Mouse (Mus musculus) midbrain, postnatal 0 days (tissue): ENCODE results near the gene Hectd2. TPM values are rescaled to one million over a fixed set of nuclear protein-coding genes. Genes with fewer than 3 reads are reported as not detected.

Experiments used
- ATAC-seq: fragments of 200-750 bp; cut with Nextera tagmentation; 2 replicates; pipeline ENCODE4 v1.8.0; 2017; ENCODE audit warnings: moderate number of reproducible peaks, mild to moderate bottlenecking, moderate TSS enrichment, moderate library complexity; ENCODE audit not compliant: low FRiP score
- DNase-seq: peaks from one replicate; pipeline ENCODE4 v3.0.0-alpha.2; 2015; ENCODE audit warnings: low spot score
- H3K27ac ChIP-seq: fragments of 300-500 bp; sonication (generic); 2 replicates; pipeline ENCODE4 v1.5.1; 2014; ENCODE audit warnings: low read depth, mild to moderate bottlenecking, low read length, mixed read lengths
- H3K27me3 ChIP-seq: fragments of 300-500 bp; sonication (generic); 2 replicates; pipeline ENCODE4 v1.6.1; 2014; ENCODE audit warnings: low read length, control low read depth, mixed read lengths; ENCODE audit not compliant: insufficient read depth
- H3K36me3 ChIP-seq: fragments of 300-500 bp; sonication (generic); 2 replicates; pipeline ENCODE4 v1.6.1; 2014; ENCODE audit warnings: low read length, control low read depth, mixed read lengths; ENCODE audit not compliant: insufficient read depth
- H3K4me1 ChIP-seq: fragments of 300-500 bp; sonication (generic); 2 replicates; pipeline ENCODE4 v1.6.1; 2014; ENCODE audit warnings: mild to moderate bottlenecking, control low read depth, antibody characterized with exemption, low read length, mixed read lengths; ENCODE audit not compliant: insufficient read depth
- H3K4me2 ChIP-seq: fragments of 300-500 bp; sonication (generic); 2 replicates; pipeline ENCODE4 v1.6.1; 2014; ENCODE audit warnings: low read depth, mild to moderate bottlenecking, low read length, mixed read lengths; ENCODE audit not compliant: poor library complexity, severe bottlenecking
- H3K4me3 ChIP-seq: fragments of 300-500 bp; sonication (generic); 2 replicates; pipeline ENCODE4 v1.5.1; 2014; ENCODE audit warnings: low read depth, mild to moderate bottlenecking, low read length, moderate library complexity
- H3K9ac ChIP-seq: fragments of 300-500 bp; sonication (generic); replicated peaks from 2 replicates; pipeline ENCODE4 v1.6.1; 2014; ENCODE audit warnings: mild to moderate bottlenecking, low read length, moderate library complexity, mixed read lengths; ENCODE audit not compliant: poor library complexity, severe bottlenecking
- H3K9me3 ChIP-seq: fragments of 300-500 bp; sonication (generic); 2 replicates; pipeline ENCODE4 v1.6.1; 2016; ENCODE audit warnings: low read length, control low read depth
- CTCF ChIP-seq: IDR thresholded peaks from 2 replicates; pipeline ENCODE4 v1.5.1; 2016; ENCODE audit warnings: antibody characterized with exemption, mild to moderate bottlenecking
- WGBS: fragments of 180-500 bp; shearing (Covaris S2); extraction: QIAGEN DNeasy Blood & Tissue Kit; methylation state at CpG from one replicate; pipeline ENCODE4 v1.1.7; 2014; 5-methylcytosine and 5-hydroxymethylcytosine counted together
- polyA plus RNA-seq: library from polyadenylated mRNA; unstranded; fragments of >200 nt; fragmentation: Nextera tagmentation; extraction: Ambion mirVana; gene quantifications from 2 replicates; pipeline ENCODE4 v1.2.1, GENCODE M21; 2015
- total RNA-seq: library from RNA; depleted of rRNA; stranded (reverse); fragments of >200 nt; gene quantifications from 2 replicates; pipeline ENCODE4 v1.2.3, GENCODE M21; 2014

Gene Hectd2
- total and polyA plus RNA-seq, 2 experiments from 2014 or later = 8.1 to 31.7 TPM

- WGBS = 35% methylated on average over 11 of the region's 11 CpGs
- H3K9me3 ChIP-seq = no peaks in the 10 kb centered on the region
- H3K36me3 ChIP-seq = 0 out of 2 replicates have a peak, but pooled peaks cover 3% of the 10 kb centered on the region
- H3K4me1 ChIP-seq = no peaks in the 10 kb centered on the region
- no peak overlapping the region for H3K27ac ChIP-seq
- no peaks in the 10 kb centered on the region for H3K27me3 ChIP-seq
- H3K9ac ChIP-seq = no peak overlapping the region
- TF ChIP-seq CTCF = no peak
- no peak overlapping the region for H3K4me2 ChIP-seq
- DNase-seq (peak; percentile 5), ATAC-seq (no peak)
- H3K4me3 ChIP-seq = no peak overlapping the region
Measured at GRCm38 (mm10) chr19:36602535-36603312, 48.3 kb downstream of the Hectd2 start.

GRCm38 (mm10) chr19:36606270-36606669 is 51.8 kb downstream of the Hectd2 start:
- Histone ChIP-seq H3K9me3 (no peaks in the 10 kb centered on the region), H3K9ac (no peak overlapping the region), H3K4me2 (no peak overlapping the region), H3K4me1 (no peaks in the 10 kb centered on the region), H3K27me3 (no peaks in the 10 kb centered on the region), H3K4me3 (no peak overlapping the region), H3K27ac (no peak overlapping the region), H3K36me3 (no peaks in the 10 kb centered on the region)
- TF ChIP-seq CTCF = peak; percentile 56
- WGBS = 70% methylated on average over 1 of the region's 1 CpGs
- DNase-seq = peak; percentile 56
- no peak for ATAC-seq

GRCm38 (mm10) chr19:36609229-36609628 is 54.8 kb downstream of the Hectd2 start:
- peak; percentile 15 for DNase-seq
- H3K9ac ChIP-seq = no peak overlapping the region

GRCm38 (mm10) chr19:36610309-36610708 is 55.9 kb downstream of the Hectd2 start:
- Histone ChIP-seq H3K27ac (no peak overlapping the region), H3K4me1 (no peaks in the 10 kb centered on the region)
- no peak for TF ChIP-seq CTCF

More at GRCm38 (mm10) chr19:36609229-36609628, 54.8 kb downstream of the Hectd2 start:
- H3K4me3 ChIP-seq = no peak overlapping the region
- no peak for ATAC-seq
- H3K4me2 ChIP-seq = no peak overlapping the region
- no peaks in the 10 kb centered on the region for H3K27me3 ChIP-seq
- 44% methylated on average over 3 of the region's 3 CpGs for WGBS
- no peaks in the 10 kb centered on the region for H3K9me3 ChIP-seq
- peak; percentile 57 for TF ChIP-seq CTCF
- 0 out of 2 replicates have a peak, but pooled peaks cover 3% of the 10 kb centered on the region for H3K36me3 ChIP-seq
- no peaks in the 10 kb centered on the region for H3K4me1 ChIP-seq
- no peak overlapping the region for H3K27ac ChIP-seq

GRCm38 (mm10) chr19:36625906-36626305 is 71.5 kb downstream of the Hectd2 start:
- no peaks in the 10 kb centered on the region for H3K36me3 ChIP-seq
- no peak overlapping the region for H3K4me3 ChIP-seq
- H3K27ac ChIP-seq = no peak overlapping the region
- TF ChIP-seq CTCF = no peak
- no peaks in the 10 kb centered on the region for H3K27me3 ChIP-seq
- WGBS = 86% methylated on average over 1 of the region's 1 CpGs
- H3K9ac ChIP-seq = no peak overlapping the region
- H3K4me1 ChIP-seq = no peaks in the 10 kb centered on the region
- ATAC-seq (no peak), DNase-seq (no peak)
- no peak overlapping the region for H3K4me2 ChIP-seq
- no peaks in the 10 kb centered on the region for H3K9me3 ChIP-seq

More at GRCm38 (mm10) chr19:36610309-36610708, 55.9 kb downstream of the Hectd2 start:
- 0 out of 2 replicates have a peak, but pooled peaks cover 3% of the 10 kb centered on the region for H3K36me3 ChIP-seq
- ATAC-seq = no peak
- WGBS = 75% methylated on average over 2 of the region's 2 CpGs
- no peak for DNase-seq
- H3K27me3 ChIP-seq = no peaks in the 10 kb centered on the region
- H3K4me2 ChIP-seq = no peak overlapping the region
- H3K9ac ChIP-seq = no peak overlapping the region
- no peak overlapping the region for H3K4me3 ChIP-seq
- H3K9me3 ChIP-seq = no peaks in the 10 kb centered on the region

- H3K4me1 ChIP-seq = no peaks in the 10 kb centered on the region
- WGBS = 96% methylated on average over 4 of the region's 4 CpGs
Measured at GRCm38 (mm10) chr19:36626881-36627280, 72.4 kb downstream of the Hectd2 start.

More at GRCm38 (mm10) chr19:36626881-36627280, 72.4 kb downstream of the Hectd2 start:
- Histone ChIP-seq H3K36me3 (no peaks in the 10 kb centered on the region), H3K27me3 (no peaks in the 10 kb centered on the region), H3K9me3 (no peaks in the 10 kb centered on the region), H3K9ac (no peak overlapping the region), H3K4me2 (no peak overlapping the region), H3K4me3 (no peak overlapping the region), H3K27ac (no peak overlapping the region)
- no peak for ATAC-seq
- DNase-seq = no peak
- TF ChIP-seq CTCF = no peak
